Mouse (Mus musculus) E14TG2a.4 (cell line): ENCODE data around the gene Rnf213.

Experiments used
- CTCF ChIP-seq: conservative IDR thresholded peaks from 2 replicates; pipeline ENCODE4 v1.5.1; 2014; ENCODE audit warnings: low read length
- NANOG ChIP-seq: IDR thresholded peaks from 2 replicates; pipeline ENCODE4 v1.6.1; 2014; ENCODE audit warnings: borderline replicate concordance, low read length, mixed read lengths
- POU5F1 ChIP-seq: IDR thresholded peaks from 2 replicates; pipeline ENCODE4 v1.6.1; 2014; ENCODE audit warnings: low read length, borderline replicate concordance

DNA sequence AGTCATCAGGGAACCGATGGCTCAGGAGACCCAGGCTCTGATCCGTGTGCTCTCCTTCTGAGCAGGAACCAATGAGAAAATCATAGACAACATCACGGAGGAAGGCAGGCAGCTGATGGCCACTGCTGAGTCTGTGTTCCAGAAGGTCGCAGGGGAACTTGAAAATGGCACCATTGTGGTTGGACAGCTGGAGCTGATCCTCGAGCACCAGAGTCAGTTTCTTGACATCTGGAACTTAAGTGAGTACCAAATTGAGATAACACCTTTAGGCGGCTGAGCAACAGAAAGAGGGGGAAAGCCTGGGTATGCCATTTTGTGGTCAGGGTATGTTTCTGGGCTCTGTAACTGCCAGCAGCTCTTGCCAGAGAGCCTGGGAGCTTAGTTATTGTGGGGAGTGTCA, 34.5 kb downstream of the Rnf213 start:
- TF ChIP-seq CTCF (no peak), POU5F1 (no peak), NANOG (no peak)
